Mouse (Mus musculus): ENCODE measurements at regions not wholly inside any gene's neighbourhood (a gene's known extent, or its start where the extent isn't known, plus 50 kb on each side); places are given as distances from the start of the nearest gene placed in this dataset.
"Not testable (repeated sequence)": the region's sequence is repeated elsewhere in the genome, so short reads cannot be mapped to it uniquely, and the experiment has no call there.

DNA sequence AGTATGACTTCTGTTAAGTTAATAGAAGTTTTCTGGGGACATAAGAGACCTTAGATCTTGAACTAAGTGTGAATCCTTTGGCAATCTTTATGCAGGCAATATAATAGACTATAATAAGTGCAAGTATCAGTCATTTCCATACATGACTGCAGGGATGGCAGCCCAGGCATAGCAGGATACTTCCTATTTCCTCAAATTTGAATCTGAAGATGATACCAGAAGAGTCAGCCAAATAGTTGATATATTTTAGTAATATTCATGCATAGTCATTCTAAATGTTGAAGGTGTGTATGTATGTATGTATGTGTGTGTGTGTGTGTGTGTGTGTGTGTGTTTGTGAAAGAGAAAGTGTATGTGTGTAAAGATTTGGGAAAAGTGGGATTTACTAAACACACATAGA, 64.3 kb downstream of the Prl2c2 start:
- DNase-seq (ENCODE audit: low read depth), result not testable (repeated sequence)

DNA sequence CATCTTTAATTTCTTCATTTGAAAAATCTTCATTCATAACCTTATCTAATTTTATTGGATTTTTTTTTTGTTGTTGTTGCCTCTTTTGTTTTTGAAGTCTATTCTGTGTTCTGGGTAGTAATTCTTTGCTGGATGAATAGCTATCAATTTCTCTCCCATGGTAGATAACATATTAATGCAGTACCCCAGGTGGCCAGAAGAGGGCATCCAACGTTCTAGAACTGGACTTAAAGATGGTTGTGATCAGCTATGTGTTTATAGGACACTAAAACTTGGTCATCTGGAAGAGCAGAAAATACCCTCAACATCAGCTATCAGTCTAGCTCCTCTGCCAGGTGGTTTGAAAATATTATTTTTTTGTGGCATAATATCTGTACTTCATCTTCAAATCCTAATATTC, 70.1 kb downstream of the Prl2c2 start:
- DNase-seq (ENCODE audit: low read depth), result not testable (repeated sequence)

DNA sequence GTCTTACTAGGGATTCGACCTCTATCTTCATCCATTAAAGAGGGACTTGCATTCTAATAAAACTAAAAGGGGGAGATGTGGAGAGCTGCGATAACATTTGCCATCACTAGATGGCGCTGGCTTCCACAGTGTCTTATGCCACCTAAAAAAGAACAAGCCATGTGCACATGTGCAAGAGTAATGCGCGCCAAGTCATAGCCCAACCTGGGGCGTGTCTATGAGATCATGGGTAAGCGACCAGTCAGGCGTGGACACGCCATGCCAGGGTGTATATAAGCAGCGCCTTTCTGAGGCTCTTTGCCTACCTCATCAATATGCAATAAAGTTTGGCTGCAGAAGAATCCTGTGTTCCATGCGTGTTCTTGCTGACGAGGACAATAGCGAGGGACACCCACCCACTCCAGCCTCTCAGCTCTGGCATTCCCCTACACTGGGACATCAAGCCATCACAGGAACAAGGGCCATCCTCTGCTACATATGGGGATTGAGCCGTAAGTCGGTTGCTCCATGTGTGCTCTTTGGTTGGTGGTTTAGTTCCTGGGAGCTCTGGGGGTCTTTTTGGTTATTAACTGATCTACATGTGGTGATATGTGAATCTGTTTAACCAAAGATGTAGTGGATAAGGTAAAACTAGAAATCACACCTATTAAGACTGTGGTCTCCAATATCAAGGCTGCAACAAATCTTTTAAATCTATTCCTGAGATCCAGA, 73.1 kb downstream of the Prl2c2 start:
- TF ChIP-seq CTCF (IDR thresholded peaks at IDR 0.05; ENCODE audit: borderline replicate concordance, extremely low read depth, insufficient read depth, insufficient read length), result peak; percentile 3; the same call in 1 of the 2 replicates
- not testable (repeated sequence) for DNase-seq (ENCODE audit: low read depth)

DNA sequence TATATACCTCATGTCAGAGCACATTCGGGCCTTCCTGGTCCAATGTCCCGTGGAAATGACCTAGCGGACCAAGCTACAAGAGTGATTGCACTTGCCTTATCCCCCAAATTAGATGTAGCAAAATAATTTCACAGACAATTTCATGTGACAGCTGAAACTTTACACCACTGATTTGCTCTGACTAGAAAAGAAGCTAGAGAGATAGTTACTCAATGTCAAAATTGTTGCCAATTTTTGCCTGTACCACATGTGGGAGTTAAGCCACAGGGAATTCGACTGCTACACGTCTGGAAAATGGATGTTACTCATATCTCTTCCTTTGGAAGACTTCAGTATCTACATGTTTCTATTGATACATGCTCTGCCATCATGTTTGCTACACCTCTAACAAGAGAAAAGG, 74.6 kb downstream of the Prl2c2 start:
- TF ChIP-seq POLR2A (IDR thresholded peaks at IDR 0.05; ENCODE audit: borderline replicate concordance, extremely low read depth, insufficient read depth, insufficient read length, poor library complexity, severe bottlenecking) (no peak), CTCF (IDR thresholded peaks at IDR 0.05; ENCODE audit: borderline replicate concordance, extremely low read depth, insufficient read depth, insufficient read length) (no peak)
- no peak for DNase-seq (ENCODE audit: low read depth)

DNA sequence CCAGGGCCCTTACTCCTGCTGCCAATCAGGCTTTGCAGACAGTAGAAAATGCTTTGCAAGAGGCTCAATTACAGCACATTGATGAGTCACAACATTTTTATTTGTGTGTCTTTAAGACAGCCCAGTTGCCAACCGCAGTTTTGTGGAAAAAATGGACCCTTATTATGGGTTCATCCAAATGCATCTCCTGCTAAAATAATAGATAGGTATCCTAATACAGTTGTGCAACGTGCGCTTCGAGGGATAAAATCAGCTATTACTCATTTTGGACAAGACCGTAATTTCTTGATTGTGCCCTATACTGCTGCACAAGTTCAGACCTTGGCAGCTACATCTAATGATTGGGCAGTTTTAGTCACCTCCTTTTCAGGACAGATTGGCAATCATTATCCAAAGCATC, 75.4 kb downstream of the Prl2c2 start:
- no peak for DNase-seq (ENCODE audit: low read depth)

DNA sequence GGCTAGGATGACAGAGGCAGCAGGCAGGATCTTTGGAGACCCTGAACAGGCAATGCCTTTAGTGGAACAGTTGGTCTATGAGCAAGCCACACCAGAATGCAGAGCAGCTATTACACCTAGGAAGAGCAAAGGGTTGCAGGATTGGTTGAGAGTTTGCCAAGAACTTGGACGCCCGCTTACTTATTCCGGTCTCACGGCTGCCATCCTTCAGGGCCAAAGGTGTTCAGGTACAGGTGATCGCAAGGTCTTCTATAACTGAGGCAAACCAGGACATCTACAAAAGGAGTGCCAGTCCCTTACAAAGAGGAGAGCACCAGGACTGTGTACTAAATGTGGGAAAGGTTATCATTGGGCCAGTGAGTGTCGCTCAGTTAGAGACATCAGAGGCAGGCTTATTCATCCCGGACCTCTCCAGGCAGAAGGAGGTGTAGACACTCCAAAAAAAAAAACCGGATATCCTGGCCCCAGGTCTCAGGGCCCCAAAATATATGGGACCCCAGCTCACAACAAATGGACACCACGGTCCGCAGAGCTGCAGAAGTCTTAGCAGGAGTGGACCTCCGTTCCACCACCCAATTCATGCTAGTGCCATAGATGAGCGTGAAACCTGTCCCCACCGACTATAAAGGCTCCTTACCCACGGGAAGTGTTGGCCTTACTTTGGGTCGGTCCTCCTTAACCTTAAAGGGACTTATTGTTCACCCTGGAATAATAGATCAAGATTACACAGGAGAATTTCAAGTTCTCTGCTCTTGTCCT, 77.4 kb downstream of the Prl2c2 start:
- TF ChIP-seq POLR2A (IDR thresholded peaks at IDR 0.05; ENCODE audit: borderline replicate concordance, extremely low read depth, insufficient read depth, insufficient read length, poor library complexity, severe bottlenecking) (no peak), CTCF (IDR thresholded peaks at IDR 0.05; ENCODE audit: borderline replicate concordance, extremely low read depth, insufficient read depth, insufficient read length) (no peak)
- no peak for DNase-seq (ENCODE audit: low read depth)

More for the DNA sequence above, 75.4 kb downstream of the Prl2c2 start:
- TF ChIP-seq POLR2A (IDR thresholded peaks at IDR 0.05; ENCODE audit: borderline replicate concordance, extremely low read depth, insufficient read depth, insufficient read length, poor library complexity, severe bottlenecking), result no peak
- no peak for TF ChIP-seq CTCF (IDR thresholded peaks at IDR 0.05; ENCODE audit: borderline replicate concordance, extremely low read depth, insufficient read depth, insufficient read length)

DNA sequence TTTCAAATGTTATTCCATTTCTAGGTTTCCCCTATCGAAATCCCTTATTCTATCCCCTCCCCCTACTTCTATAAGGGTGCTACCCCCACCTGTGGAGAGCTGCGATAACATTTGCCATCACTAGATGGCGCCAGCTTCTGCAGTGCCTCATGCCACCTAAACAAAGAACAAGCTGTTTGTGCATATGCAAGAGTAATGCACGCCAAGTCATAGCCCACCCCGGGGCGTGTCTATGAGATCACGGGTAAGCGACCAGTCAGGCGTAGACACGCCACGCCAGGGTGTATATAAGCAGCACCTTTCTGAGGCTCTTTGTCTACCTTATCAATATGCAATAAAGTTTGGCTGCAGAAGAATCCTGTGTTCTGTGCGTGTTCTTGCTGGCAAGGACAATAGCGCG, 79.6 kb downstream of the Prl2c2 start:
- no peak for DNase-seq (ENCODE audit: low read depth)
- TF ChIP-seq CTCF (IDR thresholded peaks at IDR 0.05; ENCODE audit: borderline replicate concordance, extremely low read depth, insufficient read depth, insufficient read length) (no peak; the same call in 1 of the 2 replicates), POLR2A (IDR thresholded peaks at IDR 0.05; ENCODE audit: borderline replicate concordance, extremely low read depth, insufficient read depth, insufficient read length, poor library complexity, severe bottlenecking) (no peak)

DNA sequence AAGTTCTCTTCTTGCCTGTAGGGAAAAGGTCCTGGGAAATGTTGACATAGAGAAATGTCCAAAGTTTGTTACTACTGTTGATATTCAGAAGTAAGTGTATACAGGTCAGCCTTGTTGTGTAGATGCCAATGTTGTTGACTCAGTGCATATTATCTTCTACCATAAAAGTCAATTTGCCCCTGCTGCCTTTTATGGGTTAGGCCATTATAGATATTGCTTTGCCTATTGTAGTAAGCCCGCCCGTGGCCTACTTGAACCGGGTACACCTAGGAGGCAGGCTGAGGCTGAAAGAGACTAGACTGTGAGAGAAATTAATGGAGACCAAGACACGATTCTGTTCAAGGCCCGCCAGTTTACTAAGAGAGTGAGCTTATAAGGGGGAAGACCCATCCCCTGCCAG, 92.3 kb downstream of the Prl2c2 start:
- no peak for TF ChIP-seq POLR2A (IDR thresholded peaks at IDR 0.05; ENCODE audit: borderline replicate concordance, extremely low read depth, insufficient read depth, insufficient read length, poor library complexity, severe bottlenecking)
- TF ChIP-seq CTCF (IDR thresholded peaks at IDR 0.05; ENCODE audit: borderline replicate concordance, extremely low read depth, insufficient read depth, insufficient read length), result no peak
- DNase-seq (ENCODE audit: low read depth), result no peak

DNA sequence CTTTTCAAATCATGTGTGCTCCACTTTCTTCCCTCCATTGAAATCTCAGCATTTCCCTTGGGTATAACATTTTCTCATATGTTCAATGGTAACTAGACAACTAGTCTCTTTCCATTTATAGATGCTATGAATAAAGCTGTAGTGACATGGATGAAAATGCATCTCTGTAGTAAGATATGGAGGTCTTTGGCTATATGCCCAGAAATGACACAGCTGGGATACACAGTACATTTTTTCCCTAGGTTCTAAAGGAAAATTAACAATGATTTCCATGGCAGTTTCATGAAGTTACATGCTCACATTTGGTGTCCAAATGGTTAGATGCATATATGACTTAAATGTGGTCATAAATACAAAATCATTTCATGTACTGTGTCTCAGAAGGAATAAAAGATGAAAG, 99.0 kb downstream of the Prl2c2 start:
- DNase-seq (ENCODE audit: low read depth), result no peak
- TF ChIP-seq POLR2A (IDR thresholded peaks at IDR 0.05; ENCODE audit: borderline replicate concordance, extremely low read depth, insufficient read depth, insufficient read length, poor library complexity, severe bottlenecking) (no peak), CTCF (IDR thresholded peaks at IDR 0.05; ENCODE audit: borderline replicate concordance, extremely low read depth, insufficient read depth, insufficient read length) (no peak)

DNA sequence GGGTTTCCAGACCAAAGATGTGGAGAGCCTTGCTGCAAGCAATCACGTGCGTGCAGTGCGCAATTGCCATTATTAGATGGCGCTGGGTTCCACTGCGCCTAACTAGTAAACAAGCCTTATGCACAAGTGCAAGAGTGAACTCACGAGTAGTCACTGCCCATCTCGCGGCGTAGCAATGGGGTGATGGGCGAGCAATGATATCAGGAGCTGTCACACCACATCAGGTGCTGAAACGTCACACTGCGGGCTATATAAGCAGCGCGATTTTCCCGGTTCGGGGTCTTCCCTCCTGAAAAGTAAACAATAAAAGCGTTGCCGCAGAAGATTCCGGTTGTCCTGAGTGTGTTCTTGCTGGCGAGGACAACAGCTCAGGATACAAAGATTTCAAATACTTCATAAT, 89.8 kb upstream of the Prl2c3 start:
- not testable (repeated sequence) for DNase-seq (ENCODE audit: low read depth)

DNA sequence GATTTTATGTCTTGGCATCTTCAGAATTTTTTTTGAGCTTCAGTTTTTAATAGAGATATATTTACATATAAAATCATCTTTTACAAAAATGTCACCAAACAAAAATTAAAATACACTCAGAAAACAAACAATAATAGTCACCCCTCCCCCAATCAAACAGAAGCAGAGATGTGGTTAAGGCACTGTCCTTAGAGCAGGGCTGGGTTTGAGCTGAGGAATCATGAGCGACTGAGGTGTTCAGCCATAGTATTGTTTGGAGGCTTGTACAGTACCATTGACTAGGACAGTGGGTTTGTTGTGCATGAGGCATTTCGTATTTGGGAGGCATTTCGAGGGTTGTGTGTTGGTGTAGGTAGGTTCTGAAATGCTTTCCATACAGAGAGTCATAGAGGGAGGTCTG, 79.6 kb upstream of the Prl2c3 start:
- DNase-seq (ENCODE audit: low read depth), result not testable (repeated sequence)

DNA sequence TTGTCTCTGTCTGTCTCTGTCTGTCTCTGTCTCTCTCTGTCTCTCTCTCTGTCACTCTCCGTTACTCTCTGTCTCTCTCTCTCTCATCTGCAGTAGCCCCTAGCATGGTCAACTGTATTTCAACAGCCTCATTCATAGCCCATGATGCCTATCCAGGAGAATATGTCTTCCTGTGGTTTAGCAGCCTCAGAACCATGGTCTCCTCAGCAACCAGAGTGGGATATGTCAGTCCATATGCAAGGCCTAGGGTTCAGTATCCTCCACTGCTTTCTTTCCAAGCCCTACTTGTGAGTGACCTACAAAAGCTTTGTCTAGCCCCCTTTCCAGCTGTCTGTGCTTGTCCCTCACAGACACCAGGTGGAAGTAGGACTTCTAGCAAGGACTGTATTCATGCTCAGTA, 65.1 kb upstream of the Prl2c3 start:
- DNase-seq (ENCODE audit: low read depth), result not testable (repeated sequence)

DNA sequence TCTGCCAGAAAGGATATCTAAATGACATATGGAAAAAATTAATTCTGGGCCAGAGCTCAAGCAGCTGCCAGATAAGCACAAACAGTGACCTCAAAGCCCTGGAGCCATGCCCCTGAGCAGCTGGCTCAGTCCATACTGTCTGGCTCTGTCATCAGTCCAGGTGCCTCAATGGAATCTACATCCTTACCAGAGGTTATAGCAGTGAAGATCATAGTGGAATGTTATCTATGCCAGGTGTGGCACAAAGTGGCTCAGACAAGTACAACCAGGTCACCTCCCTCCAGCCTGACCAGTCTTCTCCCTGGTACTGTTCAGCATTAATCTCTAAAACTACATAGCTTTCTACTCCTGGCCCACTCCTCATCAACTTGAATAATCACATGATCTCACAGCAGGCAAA, 64.4 kb upstream of the Prl2c3 start:
- no peak for DNase-seq (ENCODE audit: low read depth)
- TF ChIP-seq CTCF (IDR thresholded peaks at IDR 0.05; ENCODE audit: borderline replicate concordance, extremely low read depth, insufficient read depth, insufficient read length), result no peak
- no peak for TF ChIP-seq POLR2A (IDR thresholded peaks at IDR 0.05; ENCODE audit: borderline replicate concordance, extremely low read depth, insufficient read depth, insufficient read length, poor library complexity, severe bottlenecking)

DNA sequence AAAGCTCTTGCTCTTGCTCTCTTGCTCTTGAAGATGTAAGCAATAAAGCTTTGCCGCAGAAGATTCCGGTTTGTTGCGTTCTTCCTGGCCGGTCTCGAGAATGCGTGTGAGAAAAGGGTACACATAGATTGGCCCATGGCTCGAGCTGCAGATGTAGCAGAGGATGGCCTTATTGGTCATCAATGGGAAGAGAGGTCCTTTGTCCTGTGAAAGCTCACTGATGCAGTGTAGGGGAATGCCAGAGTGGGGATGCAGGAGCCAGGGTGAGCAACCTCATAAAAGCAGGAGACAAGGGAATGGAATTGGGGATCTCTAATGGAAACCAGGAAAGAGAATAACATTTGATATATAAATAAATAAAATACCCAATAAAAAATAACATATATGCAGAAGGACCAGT, 63.7 kb upstream of the Prl2c3 start:
- DNase-seq (ENCODE audit: low read depth), result not testable (repeated sequence)

DNA sequence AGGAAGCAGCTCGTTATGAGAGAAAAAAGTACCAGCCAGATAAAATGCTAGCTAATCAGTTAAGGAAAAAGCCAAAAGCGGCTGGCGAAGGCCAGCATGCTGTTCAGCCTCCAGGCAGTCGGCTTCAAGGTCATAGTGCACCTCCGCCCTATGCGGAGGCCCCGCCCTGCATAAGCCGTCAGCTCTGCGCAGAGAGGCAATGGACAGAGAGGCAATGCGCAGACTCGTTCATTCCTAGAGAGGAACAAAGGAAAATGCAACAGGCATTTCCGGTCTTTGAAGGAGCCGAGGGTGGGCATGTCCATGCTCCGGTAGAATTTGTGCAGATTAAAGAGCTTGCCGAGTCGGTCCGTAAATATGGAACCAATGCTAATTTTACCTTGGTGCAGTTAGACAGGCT, 61.1 kb upstream of the Prl2c3 start:
- DNase-seq (ENCODE audit: low read depth), result not testable (repeated sequence)

DNA sequence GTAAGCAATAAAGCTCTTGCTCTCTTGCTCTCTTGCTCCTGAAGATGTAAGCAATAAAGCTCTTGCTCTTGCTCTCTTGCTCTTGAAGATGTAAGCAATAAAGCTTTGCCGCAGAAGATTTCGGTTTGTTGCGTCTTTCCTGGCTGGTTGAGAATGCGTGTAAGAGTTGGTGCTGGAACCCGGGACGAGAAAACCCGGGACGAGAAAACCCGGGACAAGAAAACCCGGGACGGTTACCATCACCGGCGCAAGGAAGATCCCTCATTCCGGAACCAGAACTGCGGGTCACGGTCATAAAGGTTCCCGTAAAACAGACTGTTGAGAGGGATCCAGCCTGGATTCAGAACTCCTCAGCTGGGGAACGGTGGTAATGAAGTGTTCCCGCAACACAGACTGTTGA, 60.1 kb upstream of the Prl2c3 start:
- not testable (repeated sequence) for DNase-seq (ENCODE audit: low read depth)
